Mouse (Mus musculus) Muller cell, postnatal 12 days (primary cell): ENCODE measurements at regions not wholly inside any gene's neighbourhood (a gene's known extent, or its start where the extent isn't known, plus 50 kb on each side); places are given as distances from the start of the nearest gene placed in this dataset.
A peak's percentile ranks its signal among the peaks of the same experiment; 100 is the strongest.

Experiments used
- DNase-seq: peaks from one replicate; pipeline ENCODE4 v3.0.0-alpha.2; 2015; ENCODE audit errors: inconsistent ontology term

- DNase-seq: peak; percentile 30
Measured at GRCm38 (mm10) chr2:154076271-154076670, 53.9 kb upstream of the Bpifa3 start.
